Mouse (Mus musculus) forebrain, postnatal 0 days (tissue): ENCODE data around the gene Ndufv3. TPM values are rescaled to one million over a fixed set of nuclear protein-coding genes. Genes with fewer than 3 reads are reported as not detected.

Experiments
- ATAC-seq: fragments of 200-750 bp; cut with Nextera tagmentation; 2 replicates; pipeline ENCODE4 v1.8.0; 2017; ENCODE audit warnings: mild to moderate bottlenecking, moderate library complexity
- DNase-seq: peaks from one replicate; pipeline ENCODE4 v3.0.0-alpha.2; 2015
- H3K27ac ChIP-seq: fragments of 300-500 bp; sonication (generic); 2 replicates; pipeline ENCODE4 v1.5.1; 2014; ENCODE audit warnings: low read depth, mild to moderate bottlenecking, antibody characterized with exemption, low read length, moderate library complexity, mixed read lengths
- H3K27me3 ChIP-seq: fragments of 300-500 bp; sonication (generic); 2 replicates; pipeline ENCODE4 v1.6.1; 2014; ENCODE audit warnings: mild to moderate bottlenecking, low read length, mixed read lengths; ENCODE audit not compliant: insufficient read depth
- H3K36me3 ChIP-seq: fragments of 300-500 bp; sonication (generic); 2 replicates; pipeline ENCODE4 v1.6.1; 2014; ENCODE audit warnings: mild to moderate bottlenecking, moderate library complexity; ENCODE audit not compliant: insufficient read depth
- H3K4me1 ChIP-seq: fragments of 300-500 bp; sonication (generic); 2 replicates; pipeline ENCODE4 v1.6.1; 2014; ENCODE audit warnings: antibody characterized with exemption; ENCODE audit not compliant: insufficient read depth
- H3K4me2 ChIP-seq: fragments of 300-500 bp; sonication (generic); 2 replicates; pipeline ENCODE4 v1.6.1; 2014; ENCODE audit warnings: low read depth, mild to moderate bottlenecking, moderate library complexity
- H3K4me3 ChIP-seq: fragments of 300-500 bp; sonication (generic); 2 replicates; pipeline ENCODE4 v1.5.1; 2014; ENCODE audit warnings: low read depth, low read length, mixed read lengths
- H3K9ac ChIP-seq: fragments of 300-500 bp; sonication (generic); 2 replicates; pipeline ENCODE4 v1.6.1; 2014; ENCODE audit warnings: mild to moderate bottlenecking
- H3K9me3 ChIP-seq: fragments of 300-500 bp; sonication (generic); 2 replicates; pipeline ENCODE4 v1.6.1; 2016; ENCODE audit warnings: low read length
- CTCF ChIP-seq: sonication (generic); IDR thresholded peaks from 2 replicates; pipeline ENCODE4 v1.5.1; 2016; ENCODE audit warnings: antibody characterized with exemption, control low read depth, low read depth
- WGBS: fragments of 180-500 bp; shearing (Covaris S2); extraction: QIAGEN DNeasy Blood & Tissue Kit; methylation state at CpG from one replicate; pipeline ENCODE4 v1.1.7; 2014; 5-methylcytosine and 5-hydroxymethylcytosine counted together
- polyA plus RNA-seq: library from polyadenylated mRNA; unstranded; fragments of >200 nt; fragmentation: Nextera tagmentation; extraction: Ambion mirVana; gene quantifications from 2 replicates; pipeline ENCODE4 v1.2.1, GENCODE M21; 2015
- total RNA-seq: library from RNA; depleted of rRNA; stranded (reverse); fragments of >200 nt; gene quantifications from 2 replicates; pipeline ENCODE4 v1.2.3, GENCODE M21; 2014

Gene Ndufv3
- total and polyA plus RNA-seq, 2 experiments from 2014 or later = 337 to 500 TPM

GRCm38 (mm10) chr17:31556253-31556652 lies 36.3 kb downstream of the Ndufv3 start:
- H3K9ac ChIP-seq = no peak overlapping the region
- no peak for DNase-seq
- peaks cover 9% of the 10 kb centered on the region; the same call in 1 of the 2 replicates for H3K4me1 ChIP-seq
- no peak overlapping the region for H3K4me2 ChIP-seq
- no peaks in the 10 kb centered on the region for H3K9me3 ChIP-seq
- WGBS = 62% methylated on average over 4 of the region's 4 CpGs
- H3K4me3 ChIP-seq = no peak overlapping the region
- ATAC-seq = no peak
- no peak overlapping the region for H3K27ac ChIP-seq
- no peak for TF ChIP-seq CTCF
- H3K27me3 ChIP-seq = no peaks in the 10 kb centered on the region
- no peaks in the 10 kb centered on the region for H3K36me3 ChIP-seq

DNA sequence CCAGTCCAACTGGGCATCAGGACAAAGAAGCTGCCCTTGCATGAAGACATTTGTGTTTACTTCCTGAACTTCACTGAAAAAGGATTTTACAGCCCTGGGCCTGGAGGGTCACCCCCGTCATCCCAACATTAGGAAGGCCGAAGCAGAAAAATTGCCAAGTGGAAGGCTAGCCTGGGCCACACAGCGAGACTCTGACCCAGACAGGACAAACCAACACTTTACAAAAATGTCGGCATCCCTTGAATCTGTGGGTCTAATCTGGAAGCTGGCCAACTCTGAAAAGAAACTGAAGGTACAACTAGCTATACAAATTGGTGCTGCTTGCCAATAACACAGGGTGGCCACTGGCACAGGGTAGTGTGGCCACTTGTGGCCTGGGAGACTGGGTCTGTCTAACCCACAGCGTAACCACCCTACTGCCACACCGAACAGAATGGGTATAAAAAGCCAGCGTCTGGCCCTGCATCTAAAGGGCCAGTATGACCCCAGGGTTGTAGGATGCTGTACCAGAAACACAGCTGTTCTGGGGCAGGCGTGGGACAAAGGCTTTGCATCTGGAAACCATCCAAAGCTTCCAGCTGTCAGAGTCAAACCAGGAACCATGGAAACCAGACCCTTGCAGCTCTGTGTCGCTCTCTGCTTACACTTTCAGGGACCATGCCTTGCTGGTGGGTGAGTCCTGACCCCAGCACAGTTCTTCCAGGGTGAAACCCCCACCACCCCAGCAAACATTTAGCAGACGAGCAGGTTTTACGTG lies 37.4 kb downstream of the Ndufv3 start:
- ATAC-seq = peak; percentile 85
- TF ChIP-seq CTCF = no peak
- Histone ChIP-seq H3K27me3 (no peaks in the 10 kb centered on the region), H3K4me2 (no peak overlapping the region), H3K9me3 (no peaks in the 10 kb centered on the region), H3K9ac (no peak overlapping the region), H3K4me1 (peaks cover 9% of the 10 kb centered on the region; the same call in 1 of the 2 replicates), H3K4me3 (no peak overlapping the region), H3K36me3 (no peaks in the 10 kb centered on the region), H3K27ac (peak overlapping the region; percentile 59)
- 48% methylated on average over 11 of the region's 11 CpGs for WGBS
- peak; percentile 63 for DNase-seq

DNA sequence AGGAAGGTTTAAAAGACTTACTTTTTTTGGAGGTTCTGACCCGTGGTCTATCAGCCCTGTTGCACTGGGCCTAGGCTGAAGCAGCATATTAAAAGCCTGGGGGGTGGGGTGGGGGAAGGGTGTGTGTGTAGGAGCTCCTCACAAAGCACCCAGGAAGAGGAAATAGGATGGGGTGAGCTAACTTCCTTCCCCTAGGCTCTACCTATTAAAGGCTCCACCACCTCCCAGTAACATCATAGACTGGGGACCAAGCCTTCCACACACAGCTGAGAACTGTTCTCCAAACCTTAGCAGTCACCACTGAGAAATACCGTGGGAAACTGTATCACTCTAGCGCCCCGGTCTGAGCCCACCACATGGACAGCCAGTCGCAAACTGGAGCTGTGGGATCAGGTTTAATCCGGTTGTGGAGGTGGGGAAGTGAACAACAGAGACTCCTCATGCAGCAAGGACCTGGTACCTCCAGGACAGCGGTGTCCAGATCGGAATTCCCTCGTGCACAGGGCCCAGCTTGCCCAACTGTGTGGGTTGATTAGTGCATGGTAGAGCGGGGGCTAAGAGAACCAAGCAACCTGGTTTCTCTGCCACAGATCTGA lies 38.1 kb downstream of the Ndufv3 start:
- H3K36me3 ChIP-seq = no peaks in the 10 kb centered on the region
- H3K4me1 ChIP-seq = peaks cover 9% of the 10 kb centered on the region; the same call in 1 of the 2 replicates
- H3K27ac ChIP-seq = peak overlapping the region; percentile 59
- no peaks in the 10 kb centered on the region for H3K9me3 ChIP-seq
- DNase-seq (no peak), ATAC-seq (no peak)
- no peak overlapping the region for H3K9ac ChIP-seq
- no peak overlapping the region for H3K4me2 ChIP-seq
- no peaks in the 10 kb centered on the region for H3K27me3 ChIP-seq
- no peak for TF ChIP-seq CTCF
- H3K4me3 ChIP-seq = no peak overlapping the region
- WGBS = 83% methylated on average over 10 of the region's 10 CpGs

DNA sequence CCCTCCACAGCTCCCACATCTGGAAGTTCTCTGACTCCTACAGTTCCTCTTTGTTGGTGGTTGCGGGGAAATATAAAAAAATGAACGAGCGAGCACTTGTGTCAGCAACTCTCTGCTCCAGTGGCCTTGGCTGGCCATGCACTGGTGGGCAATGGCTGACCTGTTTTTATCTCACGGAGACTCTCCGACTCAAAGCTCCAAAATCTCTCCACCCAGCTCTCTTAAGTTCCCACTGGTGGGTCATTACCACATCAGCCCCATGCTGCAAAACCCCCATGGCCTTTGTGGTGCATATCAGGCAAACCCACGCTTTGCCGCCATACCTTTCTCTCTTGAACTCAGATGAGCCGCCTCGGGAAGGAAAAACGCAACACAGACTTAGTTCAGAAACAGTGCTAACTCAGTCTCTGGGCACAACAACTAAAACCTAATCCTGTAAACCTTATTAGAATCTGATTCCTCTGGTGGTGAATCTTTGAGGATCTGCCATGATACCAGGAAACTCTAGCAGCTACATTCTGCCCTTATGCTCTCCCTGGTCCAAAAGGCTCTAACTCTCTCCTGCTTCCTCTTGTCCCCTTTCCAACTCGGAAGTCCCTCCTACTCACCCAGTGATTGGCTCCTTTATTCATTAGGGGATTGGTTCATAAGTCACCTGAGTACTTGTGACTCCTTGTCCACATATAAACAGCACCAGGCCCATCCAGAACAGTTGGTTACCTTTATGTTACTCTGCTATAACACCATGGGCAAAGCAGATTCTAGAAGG lies 39.3 kb downstream of the Ndufv3 start:
- Histone ChIP-seq H3K9me3 (no peaks in the 10 kb centered on the region), H3K4me2 (no peak overlapping the region), H3K36me3 (no peaks in the 10 kb centered on the region), H3K27me3 (no peaks in the 10 kb centered on the region), H3K4me3 (no peak overlapping the region), H3K27ac (no peak overlapping the region), H3K4me1 (peaks cover 17% of the 10 kb centered on the region; the same call in 1 of the 2 replicates), H3K9ac (no peak overlapping the region)
- DNase-seq (no peak), ATAC-seq (no peak)
- 95% methylated on average over 11 of the region's 11 CpGs for WGBS
- TF ChIP-seq CTCF = no peak

GRCm38 (mm10) chr17:31563632-31564014 lies 43.7 kb downstream of the Ndufv3 start:
- no peak for TF ChIP-seq CTCF
- DNase-seq = no peak
- H3K4me2 ChIP-seq = peak overlapping the region; percentile 51

GRCm38 (mm10) chr17:31564015-31564857 lies 44.3 kb downstream of the Ndufv3 start, which contains the start of gene Pknox1:
Gene Pknox1 (plus strand): TSS chr17:31564734.
- H3K4me1 ChIP-seq = peaks cover 34% of the 10 kb centered on the region
- TF ChIP-seq CTCF = no peak
- peak within 1 kb of the TSS; percentile 89 for H3K4me3 ChIP-seq
- ATAC-seq = peak; percentile 96
- 5% methylated on average over 45 of the region's 72 CpGs for WGBS
- no peaks in the 10 kb centered on the region for H3K27me3 ChIP-seq
- H3K4me2 ChIP-seq = peak within 1 kb of the TSS; percentile 75
- H3K9ac ChIP-seq = peak within 1 kb of the TSS; percentile 93
- no peaks in the 10 kb centered on the region for H3K36me3 ChIP-seq
- peak within 1 kb of the TSS; percentile 100 for H3K27ac ChIP-seq
- DNase-seq = peak; percentile 100
- no peaks in the 10 kb centered on the region for H3K9me3 ChIP-seq

More at GRCm38 (mm10) chr17:31563632-31564014, 43.7 kb downstream of the Ndufv3 start:
- H3K4me3 ChIP-seq = peak overlapping the region; percentile 40
- WGBS = 15% methylated on average over 12 of the region's 12 CpGs
- no peaks in the 10 kb centered on the region for H3K9me3 ChIP-seq
- no peak for ATAC-seq
- H3K36me3 ChIP-seq = no peaks in the 10 kb centered on the region
- H3K27me3 ChIP-seq = no peaks in the 10 kb centered on the region
- peaks cover 34% of the 10 kb centered on the region for H3K4me1 ChIP-seq
- H3K27ac ChIP-seq = peak overlapping the region; percentile 94
- peak overlapping the region; percentile 53 for H3K9ac ChIP-seq
